Mouse (Mus musculus): Measurements from ENCODE around the gene Uckl1.
A peak's percentile ranks its signal among the peaks of the same experiment; 100 is the strongest.

The Uckl1 gene

DNA sequence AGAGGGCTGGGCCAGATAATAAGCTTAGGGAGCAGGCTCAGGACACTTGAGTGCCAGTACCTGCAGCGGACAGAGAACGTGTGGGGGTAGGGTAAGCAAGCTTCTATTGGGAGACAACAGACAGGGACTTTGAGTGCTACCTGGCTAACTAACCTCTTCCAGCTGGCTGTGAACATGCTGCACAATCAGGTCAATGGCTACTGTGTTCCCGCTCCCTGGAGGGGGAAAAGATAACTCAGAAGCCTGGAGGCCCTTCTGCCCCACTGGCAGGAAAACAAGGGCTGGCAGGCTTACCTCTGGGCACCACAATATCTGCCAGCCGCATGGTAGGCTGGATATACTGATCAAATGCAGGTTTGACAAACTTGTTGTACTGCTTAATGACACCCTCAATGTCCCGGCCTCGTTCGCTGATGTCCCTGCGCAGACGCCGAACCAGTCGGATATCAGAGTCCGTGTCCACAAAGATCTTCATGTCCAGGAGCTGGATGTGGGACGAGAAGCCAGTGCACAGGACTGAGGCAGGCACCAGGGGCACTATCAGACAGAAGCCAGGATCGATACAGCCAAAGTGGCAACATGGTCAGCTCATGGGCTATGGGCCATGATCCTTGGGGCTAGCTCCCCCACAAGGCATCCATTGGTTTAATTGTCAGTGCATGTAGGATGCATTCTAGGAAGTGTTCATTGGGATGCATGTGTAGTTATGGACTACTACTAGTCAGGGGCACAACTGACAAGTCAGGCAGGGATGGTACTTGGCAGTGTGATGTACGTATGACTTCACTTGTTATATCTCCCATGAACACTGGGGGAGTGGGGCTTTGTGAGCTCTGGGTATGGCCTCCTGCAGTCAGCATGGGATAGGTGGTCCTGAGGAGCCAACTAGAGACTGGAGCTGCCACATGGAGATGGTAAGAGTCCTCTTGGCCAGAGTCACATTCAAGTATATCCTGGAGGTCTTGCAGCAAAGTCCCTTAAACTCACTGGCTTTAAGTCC lies 11.5 kb downstream of the Uckl1 start:
- no peak for DNase-seq (ENCODE audit: low spot score)

DNA sequence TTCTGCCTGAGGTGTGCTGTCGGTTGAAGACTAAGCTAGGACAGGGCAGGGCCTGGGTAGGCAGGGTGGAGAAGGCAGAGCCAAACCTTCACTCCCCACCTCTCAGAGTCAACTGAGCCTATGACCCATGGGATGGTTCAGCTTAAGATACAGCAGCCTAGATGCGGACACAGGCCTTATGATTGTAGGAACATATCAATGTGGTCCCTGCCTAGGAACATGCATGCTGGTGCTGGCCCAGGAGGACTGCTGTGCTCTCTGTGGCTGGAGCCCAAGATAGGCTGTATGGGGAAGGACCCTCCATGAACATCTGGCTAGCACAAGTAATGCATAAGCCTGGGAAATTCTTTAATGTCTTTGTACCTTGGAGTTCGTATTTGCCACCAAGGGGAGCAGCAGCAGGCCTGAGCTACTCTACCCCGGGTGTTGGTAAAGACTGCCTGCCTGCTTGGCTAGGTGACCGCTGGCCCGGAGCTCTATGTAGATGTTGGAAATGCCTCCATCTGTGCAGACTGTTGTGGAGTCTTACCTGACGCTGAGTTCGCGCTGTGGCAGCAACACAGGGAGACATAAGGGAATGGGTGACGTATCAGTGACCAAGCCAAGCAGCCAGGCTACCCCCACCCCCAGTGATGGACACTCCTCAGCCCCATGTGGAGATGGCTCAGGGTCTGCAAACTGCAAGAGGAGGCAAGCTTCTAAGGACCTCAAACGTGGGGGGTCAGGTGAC lies 12.6 kb downstream of the Uckl1 start:
- DNase-seq (ENCODE audit: low spot score) = no peak

DNA sequence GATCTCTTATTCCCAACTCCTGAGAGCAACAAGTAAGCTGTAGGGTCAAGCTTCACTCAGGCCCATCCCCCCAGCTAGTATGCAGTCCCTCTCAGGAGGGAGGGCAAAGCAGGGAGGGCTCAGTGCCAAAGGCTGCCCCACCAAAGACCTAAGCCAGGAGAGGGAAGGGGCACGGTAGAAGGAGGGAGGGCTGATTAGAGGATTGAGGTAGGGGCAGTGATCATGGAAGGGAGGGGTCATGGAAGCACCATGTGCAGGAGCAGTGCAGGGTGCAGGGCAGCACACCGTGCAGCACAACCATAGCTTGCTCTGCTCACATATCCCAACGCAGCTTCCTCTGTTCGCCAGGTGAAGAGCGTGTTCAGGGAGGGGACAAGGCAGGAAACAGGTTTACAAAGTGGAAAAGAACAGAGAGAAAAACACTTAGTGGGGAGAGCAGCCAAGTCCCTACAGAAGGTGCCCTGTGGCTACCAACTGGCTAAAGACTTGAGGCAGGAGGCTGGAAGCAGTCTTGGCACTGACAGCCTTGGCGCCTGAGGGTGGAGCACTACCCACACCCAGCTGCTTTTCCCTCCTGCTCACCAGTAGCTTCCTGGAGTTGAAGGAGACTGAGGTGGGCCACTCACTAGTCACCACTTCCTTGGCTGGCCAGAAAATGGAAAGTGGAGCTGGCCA lies 13.6 kb downstream of the Uckl1 start:
- no peak for DNase-seq (ENCODE audit: low spot score)

DNA sequence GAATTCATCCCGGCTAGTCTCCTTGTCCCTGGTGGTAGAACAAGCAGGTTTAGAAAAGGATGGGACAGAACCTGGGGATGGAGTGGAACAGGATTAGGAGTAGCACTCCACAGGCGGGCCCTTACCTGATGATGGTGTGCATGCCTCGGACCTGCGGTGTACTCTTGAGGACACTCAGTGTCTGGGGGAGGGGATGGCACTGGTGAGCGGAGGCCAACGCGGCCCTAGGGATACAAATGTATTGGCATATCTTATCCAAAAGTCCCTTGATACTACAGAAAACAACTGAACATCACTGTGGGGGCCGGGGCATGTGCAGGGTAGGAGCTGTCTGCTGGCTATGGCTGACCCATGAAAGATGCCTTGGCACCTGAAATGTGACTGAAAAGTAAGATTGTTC lies 14.3 kb downstream of the Uckl1 start:
- no peak for DNase-seq (ENCODE audit: low spot score)

DNA sequence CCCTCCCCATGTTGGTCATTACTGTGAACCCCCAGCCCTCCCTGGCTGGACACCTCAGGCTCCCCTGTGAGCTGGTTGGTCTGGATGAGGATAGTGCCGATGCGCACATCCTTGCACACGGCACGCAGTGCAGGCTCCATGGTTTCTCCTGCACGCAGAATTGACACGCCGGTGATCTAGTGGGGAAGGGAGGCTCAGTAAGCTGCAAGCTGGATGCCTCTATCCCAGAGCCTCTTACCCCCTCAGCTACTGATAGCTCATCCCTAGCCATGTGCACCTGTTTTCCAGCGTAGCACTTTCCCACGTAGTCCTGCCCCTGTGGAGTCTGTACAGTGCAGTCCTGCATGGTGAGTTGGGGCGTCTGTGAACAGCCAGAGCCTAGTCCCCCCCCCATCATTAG lies 14.8 kb downstream of the Uckl1 start:
- no peak for DNase-seq (ENCODE audit: low spot score)

DNA sequence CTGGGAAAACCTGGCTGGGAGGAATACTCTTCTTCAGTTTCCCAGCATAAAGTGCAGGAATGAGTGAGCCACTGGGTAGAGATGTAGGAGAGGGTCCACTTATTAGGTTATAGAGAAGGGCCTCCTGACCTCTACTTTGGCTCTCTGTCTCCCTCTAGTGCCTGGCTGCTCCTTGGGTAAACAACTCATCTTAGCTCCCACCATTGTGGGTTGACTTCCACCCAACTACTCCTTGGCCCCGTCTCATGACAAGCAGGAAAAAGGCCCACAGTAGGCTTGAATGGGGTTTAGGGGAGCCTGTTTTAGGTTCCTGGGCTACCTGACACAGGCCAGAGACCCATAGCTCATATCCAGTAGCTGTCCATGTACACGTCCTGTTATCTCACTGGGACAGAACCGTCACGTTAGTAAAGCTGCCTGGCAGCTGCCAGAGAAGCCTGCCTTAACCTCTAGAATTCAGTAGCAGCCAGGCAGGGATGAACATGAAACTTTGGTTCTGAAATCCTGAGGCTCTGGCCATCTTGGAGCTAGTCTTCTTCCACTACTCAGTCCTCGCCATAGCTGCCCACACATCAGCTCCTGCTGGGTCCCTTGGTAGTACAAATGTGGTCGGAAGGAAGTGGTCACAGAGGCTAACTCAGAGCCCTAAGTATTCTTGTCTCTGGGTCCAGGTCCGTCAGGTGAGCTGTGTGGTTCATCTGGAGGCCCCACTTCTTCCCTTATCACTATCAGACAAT lies 16.3 kb downstream of the Uckl1 start:
- DNase-seq (ENCODE audit: low spot score) = no peak

DNA sequence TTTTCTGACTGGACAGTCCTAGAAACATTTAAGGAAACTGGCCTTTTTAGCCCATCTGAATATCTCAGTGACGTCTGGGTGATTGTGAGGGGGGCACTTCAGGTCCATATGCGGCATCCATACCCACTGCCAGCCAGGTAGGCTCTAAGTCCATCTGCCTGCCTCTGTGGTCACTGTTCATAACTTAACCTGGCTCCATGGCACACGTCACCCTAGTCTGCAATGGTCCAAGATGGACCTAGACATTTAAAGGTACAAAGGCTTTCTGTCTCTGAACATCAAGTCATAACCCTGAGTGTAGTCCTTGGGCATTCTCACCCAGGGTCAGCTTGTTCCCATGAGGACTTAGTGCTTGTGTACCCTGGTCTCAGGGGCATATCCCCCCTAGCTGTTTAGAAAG lies 17.4 kb downstream of the Uckl1 start:
- no peak for DNase-seq (ENCODE audit: low spot score)

DNA sequence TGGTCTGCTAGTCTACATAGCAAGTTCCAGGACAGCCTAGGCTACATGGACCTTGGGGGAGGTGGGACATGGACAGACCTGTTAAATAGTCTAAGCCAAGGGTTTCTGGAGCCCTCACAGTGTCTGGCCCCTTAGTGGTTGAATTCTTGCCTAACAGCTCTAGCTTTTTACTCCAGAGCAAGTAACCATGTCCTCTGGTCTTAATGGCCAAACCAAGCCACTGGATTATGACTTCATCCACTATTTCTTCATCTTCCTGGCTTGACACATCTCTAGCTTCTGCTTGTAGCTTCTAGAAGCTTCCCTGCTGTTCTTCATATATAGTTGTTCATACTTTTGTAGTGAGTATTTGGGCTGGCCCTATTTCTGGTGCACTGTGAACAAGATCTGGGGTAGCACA lies 30.9 kb downstream of the Uckl1 start:
- DNase-seq (ENCODE audit: low spot score) = no peak

DNA sequence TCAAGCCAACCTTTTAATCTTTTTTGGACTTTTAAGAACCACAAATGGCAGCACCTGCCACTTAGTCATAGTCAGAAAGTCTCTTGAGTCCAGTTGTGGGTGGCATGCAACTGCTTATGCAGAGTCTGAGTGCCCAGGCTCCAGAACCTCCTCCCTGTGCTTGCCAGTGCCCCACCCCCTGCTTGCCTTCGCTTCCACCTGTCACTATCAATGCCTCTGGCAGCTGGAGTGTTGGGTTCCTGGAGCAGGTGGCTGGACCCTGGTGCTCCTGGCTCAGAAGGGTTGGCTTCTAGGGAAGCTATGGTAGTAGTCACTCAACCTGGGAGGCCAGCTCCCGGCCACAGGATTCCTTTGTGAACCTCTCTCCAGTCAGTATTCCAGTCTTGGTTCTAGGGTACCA lies 34.5 kb downstream of the Uckl1 start:
- no peak for DNase-seq (ENCODE audit: low spot score)

DNA sequence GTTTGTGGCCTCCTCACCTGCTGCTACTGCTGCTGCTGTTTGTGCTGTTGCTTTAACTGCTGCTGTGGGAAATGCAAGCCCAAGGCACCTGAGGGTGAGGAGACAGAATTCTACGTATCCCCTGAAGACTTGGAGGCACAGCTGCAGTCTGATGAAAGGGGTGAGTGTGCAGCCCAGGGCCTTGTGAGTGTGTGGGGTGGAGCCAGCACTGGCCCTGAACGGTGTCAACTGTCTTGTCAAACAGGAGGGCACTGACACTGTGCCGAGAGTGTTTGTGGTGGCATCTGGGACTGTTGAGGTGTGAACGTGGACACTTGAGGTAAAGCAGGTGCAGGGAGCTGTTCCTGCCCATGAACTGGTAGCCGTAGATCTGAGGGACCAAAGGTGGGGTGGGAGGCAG lies 36.0 kb downstream of the Uckl1 start:
- no peak for DNase-seq (ENCODE audit: low spot score)

DNA sequence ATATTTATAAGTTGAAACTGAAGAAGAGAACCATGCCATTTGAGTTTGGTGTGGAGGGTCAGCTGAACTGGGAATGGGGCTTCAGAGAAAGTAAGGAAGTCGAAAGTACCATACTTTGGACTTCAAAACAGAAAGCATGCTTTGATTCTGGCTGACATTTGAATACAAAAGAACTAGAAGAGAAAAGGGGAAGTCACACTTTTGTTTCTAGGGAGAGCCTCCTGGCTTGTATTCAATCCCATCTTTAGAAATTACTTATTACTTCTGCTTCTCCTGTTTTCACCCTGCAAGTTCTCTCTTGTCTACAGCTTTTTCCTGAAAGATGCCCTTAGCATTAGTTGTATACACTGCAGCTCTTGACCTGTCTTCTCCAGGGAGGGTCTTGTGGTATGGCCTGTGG lies 36.5 kb downstream of the Uckl1 start:
- no peak for DNase-seq (ENCODE audit: low spot score)

DNA sequence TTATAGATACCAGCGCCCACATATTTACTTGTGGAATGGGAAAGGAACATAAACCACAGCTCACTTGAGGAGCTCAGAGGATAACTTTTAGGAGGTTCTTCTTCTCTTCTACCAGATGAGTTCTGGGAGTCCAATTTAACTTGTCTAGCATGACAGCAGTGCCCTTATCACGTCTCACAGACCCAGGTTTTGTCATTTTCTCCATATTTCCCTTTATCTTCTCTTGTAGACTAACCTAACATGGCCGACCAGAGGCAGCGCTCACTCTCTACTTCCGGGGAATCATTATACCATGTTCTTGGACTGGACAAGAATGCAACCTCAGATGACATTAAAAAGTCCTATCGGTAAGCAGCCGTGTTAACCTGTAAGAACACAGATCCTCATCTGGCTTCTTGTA lies 38.5 kb downstream of the Uckl1 start:
- no peak for DNase-seq (ENCODE audit: low spot score)

DNA sequence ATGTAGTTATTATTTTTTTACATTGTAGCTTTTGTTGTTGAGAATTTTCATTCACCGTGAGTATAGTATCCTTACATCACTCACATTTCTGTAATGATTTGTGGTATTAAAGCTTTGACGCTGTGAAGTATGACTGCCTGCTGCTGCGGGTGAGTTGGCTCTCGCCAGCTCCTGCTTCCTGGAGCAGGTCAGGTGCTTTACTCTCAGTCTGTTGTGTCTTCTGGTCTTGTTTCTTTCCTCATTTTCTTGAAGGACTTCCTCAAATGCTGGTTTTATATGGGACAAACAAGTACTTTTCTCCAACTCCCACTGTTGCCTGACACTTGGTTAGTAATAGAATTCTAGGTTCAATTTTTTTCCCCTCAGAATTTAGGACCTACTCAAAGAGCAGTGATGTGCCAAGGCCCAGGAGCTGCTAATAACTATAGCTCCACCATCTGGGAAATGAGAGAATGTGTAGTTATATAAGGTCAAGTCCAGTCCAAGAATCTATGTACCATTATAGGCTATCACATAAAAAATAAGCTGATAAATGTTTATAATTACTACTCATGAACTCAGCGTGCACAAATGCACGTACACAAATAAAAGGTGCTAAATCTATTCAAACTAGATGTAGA lies 42.8 kb downstream of the Uckl1 start:
- DNase-seq (ENCODE audit: low spot score) = no peak

DNA sequence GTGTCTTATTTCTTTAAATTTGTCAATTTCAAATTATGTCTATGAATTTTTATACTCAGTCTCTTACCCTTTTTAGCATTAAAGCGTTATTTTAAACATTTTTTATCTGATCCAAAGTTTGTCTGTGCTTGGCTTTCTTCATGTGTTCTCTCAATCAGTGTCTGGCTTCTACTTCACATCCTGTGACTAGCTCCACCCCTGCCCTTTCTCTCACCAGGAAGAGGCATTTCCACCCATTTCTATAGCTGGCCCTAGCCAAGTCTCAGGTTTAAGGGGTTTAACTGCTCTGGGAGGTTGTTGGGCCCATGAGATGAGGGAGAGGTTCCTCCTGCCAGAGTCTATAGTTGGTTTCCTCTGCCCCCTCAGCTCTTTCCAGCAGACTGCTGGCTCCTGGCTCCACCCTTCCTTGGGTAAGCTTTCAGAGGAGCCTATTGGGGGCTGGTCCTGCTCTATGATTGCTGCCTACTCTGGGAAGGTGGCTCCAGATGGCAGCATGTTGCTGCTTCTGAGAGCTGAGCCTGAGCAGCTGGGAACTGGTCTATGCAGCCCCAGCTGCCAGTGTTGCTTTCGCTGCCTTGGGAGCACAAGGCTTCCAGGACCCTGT lies 47.1 kb downstream of the Uckl1 start:
- peak; percentile 62 for DNase-seq (ENCODE audit: low spot score)

DNA sequence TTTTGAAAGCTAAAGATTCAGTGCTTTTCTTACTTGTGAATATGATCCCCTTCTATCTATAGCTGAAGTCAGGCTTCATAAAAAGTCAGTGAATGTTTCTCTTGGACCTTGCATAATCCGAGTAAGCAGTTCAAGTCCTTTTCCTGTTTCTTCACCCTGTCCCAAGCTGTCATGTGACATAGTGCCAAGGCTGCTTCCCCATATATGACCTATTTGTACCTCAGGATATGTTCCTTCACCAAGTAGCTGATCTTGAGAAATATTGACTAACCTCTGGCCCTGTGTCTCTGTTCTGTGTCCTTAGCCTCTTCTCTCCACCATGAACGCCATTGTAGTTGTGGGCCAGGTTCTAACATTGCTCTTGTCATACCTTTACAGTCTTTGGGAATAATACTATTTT lies 48.3 kb downstream of the Uckl1 start:
- DNase-seq (ENCODE audit: low spot score) = no peak

DNA sequence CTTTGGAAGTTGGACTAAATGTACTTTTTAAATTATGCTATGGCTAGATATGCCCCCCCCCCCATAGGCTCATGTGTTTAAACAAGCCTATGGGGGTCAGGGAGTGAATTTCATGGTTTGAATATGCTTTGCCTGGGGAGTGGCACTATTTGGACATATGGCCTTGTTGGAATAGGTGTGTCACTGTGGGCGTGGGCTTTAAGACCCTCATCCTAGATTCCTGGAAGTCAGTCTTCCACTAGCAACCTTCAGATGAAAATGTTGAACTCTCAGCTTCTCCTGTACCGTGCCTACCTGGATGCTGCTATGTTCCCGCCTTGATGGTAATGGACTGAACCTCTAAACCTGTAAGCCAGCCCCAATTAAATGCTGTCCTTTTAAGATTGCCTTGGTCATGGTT lies 52.1 kb downstream of the Uckl1 start:
- no peak for DNase-seq (ENCODE audit: low spot score)

DNA sequence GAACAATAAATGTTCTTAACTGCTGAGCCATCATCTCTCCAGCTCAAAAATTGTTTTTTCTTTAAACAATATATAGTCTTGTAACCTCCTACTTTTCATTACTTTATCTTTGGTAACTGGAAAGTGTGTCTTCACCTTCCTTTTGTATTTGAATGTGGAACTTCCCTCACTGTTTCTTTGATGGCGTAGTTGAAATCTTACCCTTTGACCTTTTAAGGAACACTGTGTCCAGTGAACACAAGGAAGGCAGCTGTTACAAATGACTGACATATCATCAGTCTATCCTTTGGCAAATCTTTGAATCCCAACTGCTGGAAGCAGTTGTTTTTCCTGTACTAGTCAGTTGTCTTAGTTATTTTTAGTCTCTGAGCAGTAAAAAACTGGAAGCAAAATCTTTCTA lies 55.6 kb downstream of the Uckl1 start:
- no peak for DNase-seq (ENCODE audit: low spot score)

DNA sequence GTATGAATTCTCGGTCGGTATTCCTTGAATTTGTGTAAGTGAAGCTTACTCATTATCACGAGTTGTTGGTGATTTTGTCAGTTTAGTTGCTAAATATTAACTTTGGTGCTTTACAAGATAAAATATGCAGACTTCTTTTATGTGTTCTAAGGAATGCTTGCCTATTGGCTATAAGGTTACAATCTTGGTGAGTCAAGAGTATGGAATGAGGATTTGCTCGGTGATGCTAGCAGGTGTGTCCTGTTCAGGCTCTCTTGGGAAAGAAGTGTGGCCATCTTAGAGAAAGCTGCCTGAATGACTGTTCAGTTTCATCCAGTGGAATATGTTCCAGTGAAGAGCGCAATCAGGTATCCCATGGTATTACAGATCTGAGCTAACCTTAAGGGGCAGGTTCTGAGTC lies 59.2 kb downstream of the Uckl1 start:
- DNase-seq (ENCODE audit: low spot score) = no peak

DNA sequence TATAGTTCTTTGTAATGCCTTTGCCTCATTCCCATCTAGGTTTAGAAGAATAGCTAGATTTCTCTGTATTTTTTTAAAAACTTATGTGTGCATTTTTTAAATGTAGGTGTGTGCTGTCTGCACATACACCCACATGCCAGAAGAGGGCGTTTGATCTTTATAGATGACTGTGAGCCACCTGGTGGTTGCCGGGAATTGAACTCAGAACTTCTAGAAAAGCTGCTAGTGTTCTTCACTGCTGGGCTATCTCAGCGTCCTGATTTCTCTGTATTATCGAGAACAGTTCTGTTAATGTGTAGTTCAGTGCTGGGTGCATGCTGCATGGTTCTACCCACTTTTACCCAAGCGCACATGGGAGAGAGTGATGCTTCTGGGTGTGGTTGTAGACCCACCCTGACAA lies 61.9 kb downstream of the Uckl1 start:
- DNase-seq (ENCODE audit: low spot score) = peak; percentile 28

DNA sequence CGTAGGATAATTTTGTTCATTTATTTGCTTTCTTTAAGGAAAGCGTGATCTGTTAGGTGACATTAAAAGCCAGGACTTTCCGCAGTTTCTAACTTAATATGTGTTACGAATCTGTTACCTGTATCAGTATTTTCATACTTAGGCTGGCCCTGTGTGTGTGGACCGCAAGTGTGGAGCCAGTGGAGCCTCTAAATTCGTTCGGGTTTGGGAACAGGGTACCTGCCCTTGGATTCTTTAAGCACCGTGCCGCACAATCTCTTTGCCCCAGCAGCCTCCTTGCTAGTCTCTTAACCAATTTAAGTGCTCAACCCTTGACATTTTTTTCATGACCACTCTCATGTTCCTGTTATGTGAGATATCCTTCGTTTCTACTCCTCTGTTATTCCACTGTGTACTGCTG lies 63.2 kb downstream of the Uckl1 start:
- no peak for DNase-seq (ENCODE audit: low spot score)

DNA sequence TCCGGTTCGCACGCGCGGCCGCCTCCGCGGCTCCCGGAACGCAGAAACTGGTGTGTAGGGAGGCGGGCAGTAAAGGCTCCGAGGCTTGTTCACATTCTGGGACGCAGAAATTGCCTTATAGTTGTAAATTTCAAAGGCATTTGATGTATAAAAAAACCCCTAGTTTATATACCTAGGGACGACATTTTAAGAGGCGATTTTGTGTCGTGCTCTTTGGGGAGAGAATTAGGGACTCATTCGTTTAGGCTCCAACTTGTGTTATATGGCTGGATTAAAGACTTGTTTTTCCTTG lies 63.8 kb downstream of the Uckl1 start:
- no peak for DNase-seq (ENCODE audit: low spot score)

All from layer of hippocampus, adult 11-12 months (tissue).